Mouse (Mus musculus): ENCODE data around the gene Nav2.

The Nav2 gene

DNA sequence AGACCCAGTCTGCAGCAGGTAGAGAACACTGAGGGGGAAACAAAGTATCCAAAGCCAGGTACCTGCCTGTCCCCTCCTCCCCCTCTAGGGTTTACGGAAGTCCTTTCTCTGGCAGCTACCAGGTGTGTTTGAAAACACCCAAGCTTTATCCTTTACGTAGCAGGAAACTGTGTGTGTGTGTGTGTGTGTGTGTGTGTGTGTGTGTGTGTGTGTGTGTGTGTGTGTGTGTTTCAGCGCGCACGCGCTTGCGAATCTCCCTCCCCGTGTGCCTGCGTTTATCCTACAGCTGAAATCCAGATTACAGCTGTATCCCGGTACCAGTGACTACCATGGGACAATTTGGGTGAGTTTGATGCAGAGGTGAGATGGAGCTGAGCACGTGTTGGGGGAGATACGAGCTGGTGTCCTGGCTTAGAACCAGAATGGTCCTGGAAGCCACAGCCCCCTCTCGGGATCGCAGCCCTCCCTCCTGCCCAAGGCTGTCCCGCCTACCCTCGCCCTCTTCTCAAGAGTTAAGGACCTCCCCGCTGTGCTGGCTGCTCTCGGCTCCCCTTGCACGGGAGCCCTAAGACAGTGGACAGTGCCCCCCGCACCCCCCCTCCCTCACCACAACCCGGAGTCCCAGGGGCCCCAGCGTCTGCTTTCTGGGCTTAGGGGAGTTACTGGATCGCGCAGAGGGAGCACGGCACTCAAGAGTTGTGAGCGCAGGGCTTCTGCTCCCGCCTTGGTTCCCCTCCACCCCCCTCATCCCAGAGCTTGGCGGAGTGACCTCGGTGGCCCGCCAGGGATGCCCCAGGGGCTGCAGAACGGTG, 395.3 kb downstream of the Nav2 start:
- no peak for DNase-seq

DNA sequence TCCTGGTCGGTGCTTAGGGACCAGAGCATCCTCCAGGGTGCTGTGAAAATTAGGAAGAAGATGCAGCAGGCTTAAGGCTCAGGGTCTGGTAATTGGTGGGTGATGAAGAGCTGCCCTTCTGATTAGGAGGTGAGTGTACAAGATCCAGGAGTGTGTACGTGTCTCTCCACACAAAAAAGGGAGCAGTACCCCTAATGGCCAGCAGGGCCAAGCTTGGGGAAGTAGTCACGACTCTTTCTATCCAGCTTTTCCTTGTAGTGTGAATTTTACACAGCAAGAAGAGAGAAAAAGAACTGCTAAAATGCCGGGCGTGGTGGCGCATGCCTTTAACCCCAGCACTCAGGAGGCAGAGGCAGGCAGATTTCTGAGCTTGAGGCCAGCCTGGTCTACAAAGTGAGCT, 399.2 kb downstream of the Nav2 start:
- DNase-seq: no peak

DNA sequence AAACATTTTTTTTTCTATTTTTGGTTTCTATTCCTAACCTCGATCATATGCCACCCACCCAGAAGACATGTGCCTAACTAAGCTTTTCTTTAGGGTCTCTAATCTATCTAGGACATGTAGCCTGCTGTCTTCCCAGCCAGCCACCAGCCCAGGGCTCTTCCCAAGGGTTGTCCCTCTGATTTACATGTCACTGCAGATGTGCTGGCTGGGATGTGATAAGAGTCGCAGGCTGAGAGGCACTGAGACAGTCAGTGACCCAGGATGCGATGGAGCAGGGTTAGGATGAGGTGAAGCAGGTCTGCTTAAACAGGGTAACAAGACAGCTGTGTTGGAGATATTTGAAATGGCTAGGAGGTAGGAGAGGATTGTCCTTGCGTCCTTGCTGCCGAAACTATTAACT, 401.2 kb downstream of the Nav2 start:
- no peak for DNase-seq

DNA sequence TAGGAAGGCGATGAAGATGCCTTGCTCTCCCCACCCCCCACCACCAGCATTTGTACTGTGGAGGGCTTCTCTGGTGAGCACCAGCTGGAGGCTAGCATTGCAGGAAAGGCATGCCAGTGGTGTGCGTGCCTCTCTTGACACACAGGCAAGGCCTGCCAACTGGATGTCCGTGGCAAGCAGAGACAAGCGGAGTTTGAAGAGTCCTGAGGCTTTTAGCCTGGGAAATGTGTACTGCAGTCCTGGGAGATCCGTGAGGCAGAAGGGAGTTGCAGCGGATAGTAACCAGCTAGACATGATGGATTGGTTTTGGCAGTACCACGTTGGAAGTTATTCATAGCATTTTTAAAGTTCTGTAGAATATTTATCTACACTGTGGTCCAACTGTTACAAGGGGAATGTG, 405.4 kb downstream of the Nav2 start:
- DNase-seq: no peak

DNA sequence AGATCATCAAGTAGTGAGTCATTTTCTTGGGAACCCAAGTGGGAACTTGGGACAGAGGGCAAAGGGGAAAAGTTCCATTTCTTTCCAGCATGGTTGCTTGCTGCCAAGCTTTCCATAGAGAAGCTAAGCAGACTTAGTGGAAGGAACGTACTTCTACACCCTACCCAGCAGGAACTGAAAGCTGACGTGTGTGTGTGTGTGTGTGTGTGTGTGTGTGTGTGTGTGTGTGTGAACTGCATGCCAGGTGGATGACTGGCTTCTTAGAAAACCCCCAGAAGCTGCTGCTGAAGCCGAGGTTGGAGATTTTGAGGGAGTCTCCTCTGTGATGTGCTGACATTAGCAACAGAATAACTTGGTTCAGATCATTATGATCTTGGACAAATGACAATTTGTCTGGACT, 406.5 kb downstream of the Nav2 start:
- no peak for DNase-seq

DNA sequence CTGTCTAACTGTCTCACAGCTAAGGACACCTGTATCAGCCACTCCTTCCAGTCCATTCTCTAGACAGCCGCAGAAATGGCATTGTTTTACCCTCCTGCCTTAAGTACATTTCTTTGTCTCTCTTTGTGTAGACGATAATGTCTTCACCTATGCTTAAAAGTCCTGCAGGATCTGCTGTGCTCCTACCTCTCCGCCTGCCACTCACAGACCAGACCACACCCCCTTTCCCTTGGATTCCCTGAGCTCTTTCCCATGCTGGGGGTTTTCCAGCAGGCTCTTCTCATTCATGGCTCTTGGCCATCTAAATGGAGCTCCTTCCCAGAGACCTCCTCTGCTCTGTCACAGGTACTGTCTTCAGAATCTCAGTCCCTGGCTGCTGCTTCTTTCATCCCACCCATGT, 408.1 kb downstream of the Nav2 start:
- DNase-seq: no peak

DNA sequence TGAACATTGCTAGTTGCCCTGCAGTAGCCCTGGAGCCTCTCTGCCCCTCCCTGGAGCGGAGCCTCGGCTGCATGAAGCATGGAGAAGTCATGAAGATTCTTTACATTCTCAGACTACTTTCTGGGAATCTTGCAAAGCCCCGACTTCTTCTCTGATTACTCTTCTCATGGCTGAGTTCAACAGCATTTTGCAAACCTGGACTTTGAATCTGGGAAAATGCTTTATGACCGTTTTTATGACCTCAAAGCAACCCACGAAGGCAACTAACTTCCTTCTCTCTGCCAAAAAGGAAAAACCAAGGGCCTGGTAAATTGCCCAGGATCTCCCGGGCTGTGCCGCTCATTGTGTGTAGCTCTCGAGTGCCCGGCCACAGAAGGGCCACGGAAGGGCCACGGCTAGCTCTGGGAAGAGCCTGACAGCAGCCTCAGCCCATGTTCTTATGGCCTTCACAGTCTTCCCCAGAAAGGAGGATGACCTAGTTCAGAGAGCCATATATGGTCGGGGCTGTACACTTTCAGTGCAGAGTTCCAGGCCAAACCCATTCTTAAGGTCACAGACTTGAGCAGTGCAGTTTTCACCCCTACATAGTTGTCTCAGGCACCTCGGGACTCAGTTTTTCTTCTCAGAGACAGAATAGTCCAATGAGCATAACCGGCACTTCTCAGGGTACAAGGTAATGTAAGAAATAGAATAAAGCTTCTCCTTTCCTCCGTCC, 409.8 kb downstream of the Nav2 start:
- DNase-seq: no peak

DNA sequence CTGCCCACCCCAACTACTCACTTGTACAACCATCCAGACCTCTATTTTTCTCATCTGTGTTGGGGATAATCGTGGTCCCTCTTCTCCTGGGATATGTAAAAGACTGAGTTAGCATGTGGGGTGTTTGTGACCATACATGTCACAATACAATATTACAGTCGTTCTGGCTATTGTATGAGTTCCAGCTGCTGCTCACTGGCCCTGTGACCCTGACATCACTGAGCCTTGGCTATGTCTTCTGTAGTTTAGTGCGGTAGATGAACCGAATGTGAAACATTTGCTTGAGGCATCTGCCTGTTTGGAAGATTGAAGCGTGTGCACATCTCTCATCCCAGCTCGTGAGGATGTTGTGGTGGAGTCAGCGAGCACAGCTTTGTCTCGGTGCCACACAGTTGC, 410.4 kb downstream of the Nav2 start:
- DNase-seq: no peak

DNA sequence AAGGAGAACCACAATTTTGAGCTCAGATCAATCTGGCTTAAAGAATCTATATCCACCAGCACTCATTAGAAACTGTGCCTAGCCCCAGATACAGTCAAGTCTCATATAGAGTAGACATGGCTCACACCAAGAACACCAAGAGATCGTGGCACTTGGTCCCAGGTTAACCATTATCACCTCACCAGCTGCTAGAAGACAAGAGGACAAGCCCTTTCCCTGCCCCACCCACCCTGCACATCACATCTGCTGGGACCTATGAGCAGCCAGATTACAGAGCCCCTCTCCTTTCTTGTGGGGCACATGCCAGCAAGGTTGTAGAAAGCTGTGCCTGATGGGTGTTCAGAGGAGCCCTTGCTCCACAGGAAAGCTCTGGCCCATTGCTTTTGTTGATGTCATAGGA, 411.5 kb downstream of the Nav2 start:
- no peak for DNase-seq

DNA sequence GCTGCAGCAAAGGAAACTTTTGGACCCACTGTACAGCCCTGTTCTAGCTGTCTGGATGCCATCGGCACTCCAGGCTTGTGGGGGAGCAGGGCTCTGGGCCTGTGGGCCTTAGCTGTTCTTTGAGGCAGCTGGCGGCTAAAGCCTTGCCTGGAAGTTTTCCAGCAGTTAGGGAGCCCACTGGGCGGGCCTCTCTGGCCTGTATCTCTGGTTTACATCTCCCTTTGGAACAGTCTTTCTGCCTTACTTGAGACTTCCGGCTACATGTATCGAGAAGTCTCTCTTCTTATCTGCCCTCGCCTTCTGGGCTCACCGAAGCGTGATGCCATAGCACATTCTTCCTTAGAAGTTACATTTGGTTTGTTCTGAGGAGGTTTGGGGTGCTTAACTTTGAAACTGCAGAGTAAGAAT, 412.6 kb downstream of the Nav2 start:
- peak; percentile 54 for DNase-seq

DNA sequence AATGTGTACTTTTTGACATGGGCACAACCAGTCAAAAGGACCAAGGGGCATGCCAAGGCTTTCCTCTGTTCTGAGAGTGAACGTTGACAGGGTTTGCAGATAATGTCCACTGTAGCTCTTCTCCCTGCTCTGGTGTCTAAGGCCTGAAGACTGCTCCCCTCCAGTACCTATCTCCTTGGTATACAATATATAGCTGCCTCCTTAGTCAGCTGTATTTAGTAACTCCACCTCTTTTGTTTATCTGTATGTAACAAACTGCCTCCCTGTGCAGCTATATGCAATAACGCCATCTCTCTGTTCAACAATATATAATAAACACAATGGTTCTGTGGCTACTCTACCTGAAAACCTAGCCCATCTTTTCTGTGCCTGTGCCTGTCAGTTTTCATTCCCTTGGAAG, 413.7 kb downstream of the Nav2 start:
- no peak for DNase-seq

DNA sequence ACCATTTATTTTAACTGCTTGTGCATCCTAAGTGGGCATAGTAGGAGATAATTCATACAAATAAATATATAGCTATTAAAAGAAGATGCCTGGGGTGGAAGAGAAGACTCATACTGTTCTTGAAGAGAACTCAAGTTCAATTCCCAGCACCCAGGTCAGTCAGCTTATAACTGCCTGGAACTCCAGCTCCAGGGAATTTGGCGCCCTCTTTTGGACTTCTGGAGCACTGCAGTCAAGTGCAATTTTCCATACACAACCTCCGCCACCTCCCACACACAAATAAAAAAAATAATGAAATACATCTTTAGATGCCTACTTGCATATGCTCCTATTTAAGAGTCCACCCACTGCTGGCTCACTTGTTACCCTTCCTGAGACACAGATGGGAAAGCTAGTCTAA, 416.1 kb downstream of the Nav2 start:
- no peak for DNase-seq

DNA sequence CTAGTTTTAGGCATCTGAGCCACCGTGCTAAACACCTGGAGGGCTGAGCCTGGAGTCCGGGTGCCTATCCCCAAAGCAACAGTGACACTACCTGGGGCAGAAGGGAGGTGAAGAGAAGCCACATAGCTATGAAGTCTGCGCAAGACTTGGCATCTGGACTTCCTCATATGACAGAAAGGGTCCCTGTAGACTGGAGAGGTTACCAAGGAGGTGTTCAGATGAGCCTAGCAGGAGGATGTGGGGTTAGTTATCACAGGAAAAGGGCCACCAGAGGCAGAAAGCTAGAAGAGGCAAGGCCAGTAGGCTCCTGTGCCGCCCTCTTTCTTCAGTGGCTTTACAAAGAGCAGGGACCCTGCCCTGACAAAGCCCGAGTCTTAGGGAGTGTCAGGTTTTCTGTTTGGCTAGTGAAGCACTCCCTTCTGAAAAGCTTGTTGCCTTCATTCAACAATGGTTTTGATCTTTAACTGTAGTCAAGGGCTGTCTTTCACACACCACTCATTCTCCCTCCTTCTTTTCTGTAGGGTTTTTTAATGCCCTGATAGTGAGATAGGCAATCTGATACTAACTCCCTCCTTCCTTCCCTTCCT, 417.7 kb downstream of the Nav2 start:
- no peak for DNase-seq

DNA sequence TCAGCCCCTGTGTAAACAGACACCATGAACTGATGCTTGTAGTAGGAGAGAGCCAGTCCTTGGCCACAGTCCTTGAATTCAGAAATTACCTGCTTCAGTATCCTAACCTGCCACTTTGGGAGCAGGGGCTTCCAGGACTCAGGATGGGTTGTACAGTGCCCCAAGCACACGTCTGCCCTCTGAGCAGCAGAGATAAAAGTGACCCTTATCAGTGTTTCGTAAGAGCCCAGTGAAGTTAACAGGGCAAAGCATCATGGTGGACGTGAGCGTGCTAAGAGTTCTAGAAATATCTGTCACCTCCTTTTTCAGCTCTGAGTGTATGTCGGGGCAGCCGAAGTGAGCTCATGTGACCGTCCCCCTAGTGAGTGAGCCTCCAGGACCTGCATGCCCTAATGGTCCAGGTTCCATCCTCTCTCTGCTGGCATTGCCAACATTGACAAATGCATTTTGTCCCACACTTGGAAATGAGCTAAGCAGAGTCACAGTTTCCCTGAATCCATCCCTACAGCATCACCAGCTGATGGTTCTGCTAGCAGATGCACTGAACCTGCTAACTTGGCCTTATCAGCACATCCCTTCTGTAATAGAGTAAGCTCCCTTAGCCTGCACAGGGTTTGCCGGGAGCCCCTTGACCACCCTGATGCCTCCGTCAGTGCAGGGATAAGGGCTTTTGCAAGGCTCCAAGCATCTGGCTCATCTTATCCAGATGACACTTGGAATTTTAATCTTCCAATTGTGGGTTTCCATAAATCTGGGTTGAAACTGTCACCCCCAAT, 418.6 kb downstream of the Nav2 start:
- DNase-seq: no peak

DNA sequence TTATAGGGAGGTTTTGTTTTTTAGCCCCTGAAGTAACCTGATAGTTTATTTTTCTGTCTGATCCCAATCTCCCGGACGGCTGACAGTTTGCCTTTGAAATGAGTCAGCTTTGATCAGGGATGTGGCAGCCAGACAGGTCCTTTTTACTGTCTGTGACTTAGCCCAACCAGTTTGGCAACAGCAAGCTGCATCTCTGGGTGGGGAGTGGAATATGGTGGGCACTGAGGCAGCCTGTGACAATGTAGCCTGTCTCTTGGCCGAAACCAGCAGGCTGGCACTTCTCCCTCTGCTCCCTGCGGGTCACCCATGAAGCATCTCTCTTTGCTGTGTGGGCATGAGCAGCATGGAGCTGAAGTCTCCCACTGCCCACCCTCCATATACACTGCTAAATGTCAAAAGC, 421.7 kb downstream of the Nav2 start:
- no peak for DNase-seq

DNA sequence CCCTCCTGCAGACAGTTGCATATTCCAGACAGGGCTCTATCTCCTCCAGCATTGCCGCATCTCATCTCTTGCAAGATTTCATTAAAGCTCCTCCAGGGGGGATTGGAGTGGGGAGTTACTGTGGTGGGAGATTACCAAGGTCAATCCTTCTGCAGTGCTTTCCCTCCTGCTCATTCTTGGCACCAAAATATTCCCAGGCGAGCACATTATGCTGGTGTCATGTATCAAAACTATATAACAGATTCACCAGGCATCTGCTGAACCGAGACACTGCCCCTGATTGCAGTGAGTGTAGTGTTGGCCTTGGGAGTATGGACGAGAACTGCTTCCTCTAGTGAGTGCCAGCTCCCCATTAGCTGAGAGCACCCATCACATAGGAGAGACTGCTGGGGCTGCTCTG, 423.4 kb downstream of the Nav2 start:
- no peak for DNase-seq

DNA sequence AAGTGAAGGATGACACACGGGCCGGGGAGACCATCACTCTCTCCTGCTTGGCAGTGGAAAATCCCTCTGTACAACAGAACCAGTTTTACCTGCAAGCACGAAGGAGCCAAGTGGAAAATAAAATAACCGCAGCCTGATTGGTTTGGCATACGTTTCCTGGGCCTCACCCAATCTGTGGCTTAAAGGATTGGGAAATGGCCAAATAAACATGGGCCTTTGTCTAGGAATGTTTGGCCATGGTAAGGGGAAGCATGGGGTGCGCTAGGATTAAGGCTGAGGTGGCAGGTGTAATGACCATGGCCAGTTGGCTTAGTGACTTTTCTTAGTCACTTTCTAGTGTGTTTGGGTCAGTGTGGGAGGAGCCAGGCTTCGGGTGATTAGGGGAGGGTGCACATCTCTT, 424.1 kb downstream of the Nav2 start:
- no peak for DNase-seq

DNA sequence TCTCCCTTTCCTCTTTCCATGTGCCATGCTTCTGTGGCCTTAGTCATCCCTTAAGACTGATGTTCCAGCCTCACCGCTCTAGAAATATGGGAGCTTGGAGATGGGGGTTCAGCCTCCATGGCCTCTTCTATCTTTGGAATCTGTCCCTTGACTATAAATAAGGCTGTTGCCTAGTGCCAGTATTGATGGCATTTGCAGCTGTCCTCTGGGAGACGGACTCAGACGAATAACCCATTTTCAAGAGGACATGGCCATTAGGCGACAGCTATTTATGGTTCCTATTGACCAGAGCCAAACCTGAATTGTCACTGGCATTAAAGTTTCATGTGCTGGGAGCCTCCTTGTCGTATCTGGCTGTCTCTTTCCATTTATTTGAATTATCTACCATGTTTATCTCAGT, 425.6 kb downstream of the Nav2 start:
- DNase-seq: no peak

DNA sequence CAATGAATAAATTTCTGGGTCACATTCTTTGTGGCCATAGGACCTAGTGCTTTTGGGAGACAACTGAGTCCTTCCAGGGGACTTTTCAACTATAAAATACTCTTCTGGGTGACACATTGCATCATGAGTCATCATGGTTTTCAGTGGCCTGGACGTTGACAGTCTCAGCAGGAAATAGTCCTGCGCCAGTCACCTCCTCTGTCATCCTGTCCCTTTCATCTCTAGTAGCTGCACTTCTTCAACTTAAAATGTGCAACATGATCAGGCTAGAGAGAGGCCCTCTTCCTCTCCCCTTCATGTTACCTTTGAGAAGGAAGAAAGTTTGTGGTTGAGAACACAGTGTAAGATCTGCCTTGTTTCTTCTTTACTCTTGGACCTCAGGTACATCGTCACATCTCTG, 426.5 kb downstream of the Nav2 start:
- DNase-seq: no peak

DNA sequence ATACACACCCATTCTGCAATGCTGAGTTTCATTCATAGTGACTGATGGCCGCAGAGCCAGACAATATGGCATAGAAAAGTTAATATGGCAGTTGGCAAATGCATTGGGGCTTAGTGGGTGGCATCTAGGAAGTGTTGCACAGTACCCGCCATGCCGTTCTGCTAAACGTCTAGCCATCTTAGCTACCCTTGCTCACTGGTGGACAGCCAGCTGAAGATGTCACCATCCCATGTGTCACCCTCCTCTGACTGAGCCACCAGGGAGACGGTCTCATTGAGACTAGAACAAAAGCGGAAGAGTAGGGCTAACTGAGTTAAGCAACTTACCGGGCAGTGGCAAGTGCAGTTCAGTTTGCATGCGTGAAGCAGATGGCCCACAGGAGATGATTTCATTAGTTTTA, 428.2 kb downstream of the Nav2 start:
- no peak for DNase-seq

DNA sequence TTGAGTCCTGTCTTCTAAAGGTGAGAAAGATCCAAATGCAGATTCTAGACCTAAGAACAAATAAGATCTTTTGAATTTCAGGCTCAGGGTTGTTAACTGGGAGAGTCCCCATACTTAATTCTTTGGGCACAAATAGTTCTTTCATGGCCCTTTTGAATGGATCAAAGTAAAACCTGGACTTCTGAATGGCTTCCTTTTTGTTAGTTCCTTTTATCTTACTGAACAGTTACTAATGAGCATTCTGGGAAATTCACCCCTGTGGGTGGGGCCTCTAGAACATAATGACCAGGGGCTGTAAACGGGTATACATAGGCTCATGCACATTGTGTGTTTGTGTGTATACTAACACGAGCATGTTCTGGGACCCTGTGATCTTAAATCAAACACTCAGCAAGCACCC, 429.2 kb downstream of the Nav2 start:
- no peak for DNase-seq

DNA sequence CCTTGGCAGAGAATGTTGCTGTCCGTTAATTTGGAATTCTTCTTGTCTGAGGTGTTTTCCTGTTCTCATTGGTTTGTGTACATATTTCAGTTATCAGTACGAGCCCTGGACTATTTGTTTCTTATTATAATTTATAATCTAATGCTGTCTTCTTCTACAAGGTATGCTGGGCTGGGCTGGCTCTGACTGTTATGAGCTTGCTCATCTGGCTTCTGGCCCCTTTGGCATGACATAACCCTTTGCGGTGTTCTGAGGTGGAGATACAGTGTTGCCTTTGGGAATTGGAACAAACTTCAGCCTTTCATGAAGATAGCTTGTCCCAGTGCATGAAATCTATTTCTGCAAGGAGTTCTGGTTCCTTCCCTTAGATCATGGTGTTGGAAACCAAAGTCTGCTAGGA, 431.4 kb downstream of the Nav2 start:
- no peak for DNase-seq

DNA sequence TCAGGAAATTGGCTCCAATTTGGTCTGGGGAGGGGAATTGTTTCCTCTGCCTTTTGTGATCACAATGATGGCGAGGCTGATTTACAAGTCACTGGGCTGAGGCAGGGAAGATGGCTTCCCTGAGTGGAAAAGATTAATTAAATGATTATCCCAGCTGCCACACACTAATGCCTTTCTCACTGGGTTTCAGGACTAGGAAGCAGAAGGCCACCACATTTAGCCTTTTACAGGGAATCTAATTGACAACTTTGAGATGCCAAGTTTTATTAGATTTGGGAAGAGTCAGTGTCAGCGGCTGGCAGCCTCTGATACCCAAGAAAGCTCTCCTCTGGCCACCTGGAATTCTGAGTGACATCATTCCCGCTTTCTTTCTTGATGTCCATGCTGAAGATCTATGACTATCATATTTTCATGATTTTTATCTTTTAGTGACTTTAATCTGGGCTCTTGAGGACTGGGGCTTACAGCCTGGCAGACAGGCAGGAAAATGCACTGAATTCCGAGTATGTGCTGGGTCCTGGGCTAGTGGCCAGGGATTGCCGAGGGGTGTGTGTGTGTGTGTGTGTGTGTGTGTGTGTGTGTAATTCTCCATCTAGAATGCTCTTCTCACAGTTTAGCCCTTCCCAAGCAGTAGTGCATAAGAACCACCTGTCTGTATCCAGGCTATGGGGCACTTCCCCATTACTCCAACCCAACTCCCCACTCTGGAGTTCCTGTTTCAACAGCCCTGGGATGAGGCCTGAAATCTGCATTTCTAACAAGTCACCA, 432.8 kb downstream of the Nav2 start:
- DNase-seq: no peak

Data from cerebellum, adult 11-12 months (tissue).